Mouse (Mus musculus): ENCODE results near the gene Shisa3. TPM values are rescaled to one million over a fixed set of nuclear protein-coding genes. Genes with fewer than 3 reads are reported as not detected.

The Shisa3 gene
- polyA plus RNA-seq (2012; rRNA removed), result 0.67 and 0.88 TPM in 2 replicates

GRCm38 (mm10) chr5:67607804-67608673, at the start of gene Shisa3:
Shisa3 (plus strand) TSS chr5:67607882.
- no peak for TF ChIP-seq CTCF (IDR thresholded peaks at IDR 0.05; ENCODE audit: insufficient read depth, low read length)
- TF ChIP-seq POLR2A (IDR thresholded peaks at IDR 0.05; ENCODE audit: borderline replicate concordance, extremely low read depth, low read depth, low read length), result no peak
- DNase-seq, result peak; percentile 38
- peaks cover 11% of the 10 kb centered on the region for H3K4me1 ChIP-seq (ENCODE audit: control insufficient read depth, insufficient read depth, low read length)
- WGBS, result 1% methylated on average over 86 of the region's 86 CpGs
- peak within 1 kb of the TSS; percentile 41 for H3K4me3 ChIP-seq (replicated peaks; ENCODE audit: extremely low read depth, low read depth, low read length)

DNA sequence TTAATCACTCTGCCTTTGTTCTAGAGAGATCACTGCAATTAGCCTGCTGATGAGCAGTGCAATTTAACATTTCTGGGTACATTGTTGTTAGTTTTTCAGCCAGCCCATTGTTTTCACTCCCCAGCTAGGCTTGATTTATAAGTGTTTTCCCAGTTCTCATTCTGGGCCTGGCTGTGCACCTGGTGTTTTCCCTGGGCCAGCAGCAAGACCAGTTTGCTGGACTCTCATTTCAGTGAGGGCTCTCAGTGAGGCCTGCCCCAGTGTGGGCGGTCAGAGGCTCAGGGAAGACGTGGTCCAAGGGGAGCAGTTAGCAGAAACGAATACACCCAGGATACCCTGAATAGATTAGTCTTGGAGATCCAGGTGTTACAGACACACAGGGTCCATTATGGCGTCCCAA, 49.0 kb upstream of the Shisa3 start:
- no peak for DNase-seq
- TF ChIP-seq CTCF (IDR thresholded peaks at IDR 0.05; ENCODE audit: insufficient read depth, low read length) (no peak), POLR2A (IDR thresholded peaks at IDR 0.05; ENCODE audit: borderline replicate concordance, extremely low read depth, low read depth, low read length) (no peak)
- H3K4me1 ChIP-seq (ENCODE audit: control insufficient read depth, insufficient read depth, low read length), result no peaks in the 10 kb centered on the region
- H3K4me3 ChIP-seq (replicated peaks; ENCODE audit: extremely low read depth, low read depth, low read length), result no peak overlapping the region
- WGBS, result 71% methylated on average over 4 of the region's 4 CpGs

DNA sequence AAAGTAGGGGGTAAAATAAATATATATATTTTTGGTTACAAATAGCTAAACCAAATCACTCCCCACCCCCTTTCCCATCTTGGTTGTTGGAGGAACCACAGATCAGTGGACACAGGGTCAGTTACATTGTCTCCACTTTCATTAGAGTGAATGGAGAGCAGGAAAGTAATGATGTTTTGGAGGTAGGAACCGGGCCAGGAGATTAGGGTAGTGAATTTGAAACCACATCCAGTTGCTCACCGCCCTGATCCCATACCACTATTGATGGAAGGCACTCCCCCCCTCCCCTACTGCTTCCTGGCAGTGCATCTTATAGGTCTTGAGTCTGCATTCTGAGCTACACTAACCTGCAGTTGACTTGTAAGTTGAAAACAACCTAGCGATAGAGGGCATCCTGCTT, 48.6 kb upstream of the Shisa3 start:
- no peaks in the 10 kb centered on the region for H3K4me1 ChIP-seq (ENCODE audit: control insufficient read depth, insufficient read depth, low read length)
- TF ChIP-seq CTCF (IDR thresholded peaks at IDR 0.05; ENCODE audit: insufficient read depth, low read length), result no peak
- TF ChIP-seq POLR2A (IDR thresholded peaks at IDR 0.05; ENCODE audit: borderline replicate concordance, extremely low read depth, low read depth, low read length), result no peak
- 84% methylated on average over 3 of the region's 3 CpGs for WGBS
- DNase-seq, result no peak
- no peak overlapping the region for H3K4me3 ChIP-seq (replicated peaks; ENCODE audit: extremely low read depth, low read depth, low read length)

GRCm38 (mm10) chr5:67572552-67573155, 35.0 kb upstream of the Shisa3 start:
- Histone ChIP-seq H3K4me1 (ENCODE audit: control insufficient read depth, insufficient read depth, low read length) (no peaks in the 10 kb centered on the region; the same call in 1 of the 2 replicates), H3K4me3 (replicated peaks; ENCODE audit: extremely low read depth, low read depth, low read length) (no peak overlapping the region)
- DNase-seq, result no peak
- TF ChIP-seq POLR2A (IDR thresholded peaks at IDR 0.05; ENCODE audit: borderline replicate concordance, extremely low read depth, low read depth, low read length) (no peak), CTCF (IDR thresholded peaks at IDR 0.05; ENCODE audit: insufficient read depth, low read length) (no peak)
- WGBS, result 28% methylated on average over 6 of the region's 6 CpGs

- 56% methylated on average over 9 of the region's 9 CpGs for WGBS
- DNase-seq, result no peak
- Histone ChIP-seq H3K4me1 (ENCODE audit: control insufficient read depth, insufficient read depth, low read length) (no peaks in the 10 kb centered on the region; the same call in 1 of the 2 replicates), H3K4me3 (replicated peaks; ENCODE audit: extremely low read depth, low read depth, low read length) (no peak overlapping the region)
- TF ChIP-seq POLR2A (IDR thresholded peaks at IDR 0.05; ENCODE audit: borderline replicate concordance, extremely low read depth, low read depth, low read length) (no peak), CTCF (IDR thresholded peaks at IDR 0.05; ENCODE audit: insufficient read depth, low read length) (no peak)
These were observed 33.6 kb upstream of the Shisa3 start for GRCm38 (mm10) chr5:67574039-67574438.

GRCm38 (mm10) chr5:67575705-67576104, 32.0 kb upstream of the Shisa3 start:
- TF ChIP-seq CTCF (IDR thresholded peaks at IDR 0.05; ENCODE audit: insufficient read depth, low read length) (no peak), POLR2A (IDR thresholded peaks at IDR 0.05; ENCODE audit: borderline replicate concordance, extremely low read depth, low read depth, low read length) (no peak)
- H3K4me1 ChIP-seq (ENCODE audit: control insufficient read depth, insufficient read depth, low read length), result no peaks in the 10 kb centered on the region; the same call in 1 of the 2 replicates
- DNase-seq, result no peak
- no peak overlapping the region for H3K4me3 ChIP-seq (replicated peaks; ENCODE audit: extremely low read depth, low read depth, low read length)
- 75% methylated on average over 2 of the region's 2 CpGs for WGBS

GRCm38 (mm10) chr5:67579725-67580633, 27.7 kb upstream of the Shisa3 start:
- WGBS, result 47% methylated on average over 6 of the region's 6 CpGs
- no peak overlapping the region for H3K4me3 ChIP-seq (replicated peaks; ENCODE audit: extremely low read depth, low read depth, low read length)
- no peak for DNase-seq
- no peak for TF ChIP-seq POLR2A (IDR thresholded peaks at IDR 0.05; ENCODE audit: borderline replicate concordance, extremely low read depth, low read depth, low read length)
- TF ChIP-seq CTCF (IDR thresholded peaks at IDR 0.05; ENCODE audit: insufficient read depth, low read length), result no peak
- H3K4me1 ChIP-seq (ENCODE audit: control insufficient read depth, insufficient read depth, low read length), result no peaks in the 10 kb centered on the region

- Histone ChIP-seq H3K4me3 (replicated peaks; ENCODE audit: extremely low read depth, low read depth, low read length) (no peak overlapping the region), H3K4me1 (ENCODE audit: control insufficient read depth, insufficient read depth, low read length) (no peaks in the 10 kb centered on the region)
- 48% methylated on average over 1 of the region's 1 CpGs for WGBS
- no peak for TF ChIP-seq POLR2A (IDR thresholded peaks at IDR 0.05; ENCODE audit: borderline replicate concordance, extremely low read depth, low read depth, low read length)
- TF ChIP-seq CTCF (IDR thresholded peaks at IDR 0.05; ENCODE audit: insufficient read depth, low read length), result no peak
- no peak for DNase-seq
These were observed 12.6 kb upstream of the Shisa3 start for GRCm38 (mm10) chr5:67595070-67595469.

- TF ChIP-seq CTCF (IDR thresholded peaks at IDR 0.05; ENCODE audit: insufficient read depth, low read length), result no peak
- no peak for TF ChIP-seq POLR2A (IDR thresholded peaks at IDR 0.05; ENCODE audit: borderline replicate concordance, extremely low read depth, low read depth, low read length)
These were observed 12.1 kb upstream of the Shisa3 start for GRCm38 (mm10) chr5:67595629-67596028.

More at GRCm38 (mm10) chr5:67595629-67596028, 12.1 kb upstream of the Shisa3 start:
- DNase-seq, result no peak
- H3K4me1 ChIP-seq (ENCODE audit: control insufficient read depth, insufficient read depth, low read length), result no peaks in the 10 kb centered on the region
- no peak overlapping the region for H3K4me3 ChIP-seq (replicated peaks; ENCODE audit: extremely low read depth, low read depth, low read length)
- WGBS, result 77% methylated on average over 7 of the region's 7 CpGs
